Mouse (Mus musculus): ENCODE measurements at regions not wholly inside any gene's neighbourhood (a gene's known extent, or its start where the extent isn't known, plus 50 kb on each side); places are given as distances from the start of the nearest gene placed in this dataset.
A peak's percentile ranks its signal among the peaks of the same experiment; 100 is the strongest.
"Not testable (repeated sequence)": the region's sequence is repeated elsewhere in the genome, so short reads cannot be mapped to it uniquely, and the experiment has no call there.

DNA sequence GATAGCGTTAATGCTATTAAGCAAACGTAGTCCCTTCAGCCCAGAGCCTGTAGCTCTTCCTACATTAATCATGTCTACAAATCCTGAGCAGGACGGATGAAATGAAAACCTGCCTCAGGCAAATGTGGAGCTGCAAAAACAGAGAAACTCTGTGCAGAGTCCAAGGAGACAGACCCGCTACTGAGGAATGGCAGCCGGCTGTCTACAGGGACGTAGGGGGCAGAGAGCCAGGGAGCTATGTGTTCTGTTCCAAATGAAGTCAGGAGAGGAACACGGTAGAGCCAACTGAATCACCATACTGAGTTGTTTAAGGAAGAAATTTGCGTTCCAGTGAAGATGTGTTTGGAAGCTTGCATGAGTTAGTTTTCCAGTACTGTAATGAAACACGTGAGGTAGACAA lies 217.3 kb downstream of the Matn1 start:
- H3K36me3 ChIP-seq, result no peaks in the 10 kb centered on the region
- H3K9me3 ChIP-seq (replicated peaks), result no peaks in the 10 kb centered on the region
- H3K4me2 ChIP-seq (replicated peaks), result no peak overlapping the region
- H3K9ac ChIP-seq, result no peak overlapping the region
- 0 out of 2 replicates have a peak, but pooled peaks cover 4% of the 10 kb centered on the region for H3K27me3 ChIP-seq
- peaks cover 16% of the 10 kb centered on the region for H3K4me1 ChIP-seq
- ATAC-seq (ENCODE audit: insufficient number of reproducible peaks, low FRiP score, low TSS enrichment, low read depth), result peak; percentile 63; the same call in 1 of the 2 replicates
- H3K27ac ChIP-seq (replicated peaks), result no peak overlapping the region; the same call in 1 of the 2 replicates
- H3K4me3 ChIP-seq (replicated peaks), result no peak overlapping the region
- 32% methylated on average over 9 of the region's 9 CpGs for WGBS

DNA sequence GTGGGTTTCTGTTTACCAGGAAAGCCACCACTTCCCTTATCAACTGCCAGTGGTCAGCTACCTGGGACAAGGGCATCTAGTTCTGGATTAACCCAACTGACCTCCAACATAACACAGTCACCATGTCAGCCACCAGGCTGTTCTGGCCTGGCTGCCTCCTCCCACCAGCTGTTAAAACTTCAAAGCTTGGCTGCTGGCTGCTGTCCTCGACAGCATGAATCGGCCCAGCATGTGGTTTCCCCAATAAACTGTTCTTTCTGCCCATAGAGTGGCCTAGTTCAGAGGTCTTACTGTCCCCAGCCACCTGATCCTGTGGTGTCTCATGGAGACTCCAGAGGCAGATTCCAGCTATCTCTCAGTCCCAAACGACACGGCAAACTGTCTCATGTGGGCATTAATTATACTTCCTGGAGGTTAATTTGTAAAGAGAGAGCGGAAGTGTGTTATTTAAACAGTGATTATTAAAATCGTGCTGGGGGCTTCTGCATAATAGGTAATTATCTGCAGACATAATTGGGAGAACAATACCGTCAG lies 219.7 kb downstream of the Matn1 start:
- Histone ChIP-seq H3K36me3 (no peaks in the 10 kb centered on the region), H3K4me3 (replicated peaks) (no peak overlapping the region), H3K9me3 (replicated peaks) (no peaks in the 10 kb centered on the region), H3K27ac (replicated peaks) (no peak overlapping the region), H3K9ac (no peak overlapping the region), H3K4me2 (replicated peaks) (no peak overlapping the region), H3K27me3 (no peaks in the 10 kb centered on the region), H3K4me1 (peaks cover 16% of the 10 kb centered on the region)
- 37% methylated on average over 7 of the region's 7 CpGs for WGBS
- ATAC-seq (ENCODE audit: insufficient number of reproducible peaks, low FRiP score, low TSS enrichment, low read depth), result no peak

GRCm38 (mm10) chr4:131166574-131167270 lies 222.5 kb downstream of the Matn1 start:
- Histone ChIP-seq H3K9me3 (replicated peaks) (no peaks in the 10 kb centered on the region), H3K4me2 (replicated peaks) (no peak overlapping the region), H3K27me3 (no peaks in the 10 kb centered on the region), H3K9ac (no peak overlapping the region), H3K36me3 (no peaks in the 10 kb centered on the region), H3K4me3 (replicated peaks) (no peak overlapping the region), H3K27ac (replicated peaks) (no peak overlapping the region), H3K4me1 (peaks cover 5% of the 10 kb centered on the region; the same call in 1 of the 2 replicates)
- 66% methylated on average over 9 of the region's 9 CpGs for WGBS
- no peak for ATAC-seq (ENCODE audit: insufficient number of reproducible peaks, low FRiP score, low TSS enrichment, low read depth)

DNA sequence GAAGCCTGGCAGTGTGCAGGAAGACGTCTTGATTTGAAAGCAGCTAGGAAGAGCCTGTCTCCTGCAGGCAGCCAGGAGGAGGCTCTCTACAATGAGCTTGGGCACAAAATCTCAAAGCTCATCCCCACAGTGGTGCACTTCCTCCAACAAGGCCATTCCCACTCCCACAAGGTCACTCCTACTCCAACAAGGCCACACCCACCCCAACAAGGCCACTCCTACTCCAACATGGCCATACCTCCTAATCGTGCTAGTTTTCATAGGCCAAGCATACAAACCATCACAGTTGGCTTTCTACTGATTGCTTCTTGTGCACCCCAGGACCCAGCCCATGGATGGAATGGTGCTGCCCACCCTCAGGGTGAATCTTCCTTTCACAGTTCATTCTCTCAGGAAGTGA lies 223.7 kb downstream of the Matn1 start:
- no peak overlapping the region for H3K9ac ChIP-seq
- peaks cover 5% of the 10 kb centered on the region; the same call in 1 of the 2 replicates for H3K4me1 ChIP-seq
- no peak overlapping the region for H3K27ac ChIP-seq (replicated peaks)
- no peaks in the 10 kb centered on the region for H3K27me3 ChIP-seq
- H3K9me3 ChIP-seq (replicated peaks), result no peaks in the 10 kb centered on the region
- no peak overlapping the region for H3K4me3 ChIP-seq (replicated peaks)
- H3K4me2 ChIP-seq (replicated peaks), result no peak overlapping the region
- ATAC-seq (ENCODE audit: insufficient number of reproducible peaks, low FRiP score, low TSS enrichment, low read depth), result no peak
- 88% methylated on average over 2 of the region's 2 CpGs for WGBS
- no peaks in the 10 kb centered on the region for H3K36me3 ChIP-seq

GRCm38 (mm10) chr4:131173783-131174460 lies 229.7 kb downstream of the Matn1 start:
- Histone ChIP-seq H3K9ac (no peak overlapping the region), H3K4me3 (replicated peaks) (no peak overlapping the region), H3K4me2 (replicated peaks) (no peak overlapping the region), H3K36me3 (no peaks in the 10 kb centered on the region), H3K27me3 (no peaks in the 10 kb centered on the region), H3K27ac (replicated peaks) (no peak overlapping the region), H3K4me1 (peaks cover 9% of the 10 kb centered on the region), H3K9me3 (replicated peaks) (no peaks in the 10 kb centered on the region)
- 76% methylated on average over 28 of the region's 28 CpGs for WGBS
- ATAC-seq (ENCODE audit: insufficient number of reproducible peaks, low FRiP score, low TSS enrichment, low read depth), result no peak

- 39% methylated on average over 3 of the region's 3 CpGs for WGBS
- no peak overlapping the region for H3K4me3 ChIP-seq (replicated peaks)
- H3K9ac ChIP-seq, result no peak overlapping the region
- no peak overlapping the region for H3K4me2 ChIP-seq (replicated peaks)
- H3K4me1 ChIP-seq, result peaks cover 9% of the 10 kb centered on the region
- ATAC-seq (ENCODE audit: insufficient number of reproducible peaks, low FRiP score, low TSS enrichment, low read depth), result no peak
- H3K9me3 ChIP-seq (replicated peaks), result no peaks in the 10 kb centered on the region
- H3K27ac ChIP-seq (replicated peaks), result no peak overlapping the region
- H3K36me3 ChIP-seq, result no peaks in the 10 kb centered on the region
- H3K27me3 ChIP-seq, result no peaks in the 10 kb centered on the region
Measured at GRCm38 (mm10) chr4:131176701-131177100, 232.5 kb downstream of the Matn1 start.

GRCm38 (mm10) chr4:131177889-131178288 lies 233.7 kb downstream of the Matn1 start:
- WGBS, result 23% methylated on average over 6 of the region's 6 CpGs
- H3K27ac ChIP-seq (replicated peaks), result no peak overlapping the region; the same call in 1 of the 2 replicates
- H3K36me3 ChIP-seq, result no peaks in the 10 kb centered on the region
- H3K4me2 ChIP-seq (replicated peaks), result no peak overlapping the region
- peaks cover 9% of the 10 kb centered on the region for H3K4me1 ChIP-seq
- H3K9ac ChIP-seq, result no peak overlapping the region
- H3K9me3 ChIP-seq (replicated peaks), result no peaks in the 10 kb centered on the region
- no peak for ATAC-seq (ENCODE audit: insufficient number of reproducible peaks, low FRiP score, low TSS enrichment, low read depth)
- no peak overlapping the region for H3K4me3 ChIP-seq (replicated peaks)
- no peaks in the 10 kb centered on the region for H3K27me3 ChIP-seq

- not testable (repeated sequence) for H3K4me1 ChIP-seq; H3K4me3 ChIP-seq (replicated peaks); H3K4me2 ChIP-seq (replicated peaks); H3K9me3 ChIP-seq (replicated peaks); H3K27ac ChIP-seq (replicated peaks); H3K27me3 ChIP-seq; H3K9ac ChIP-seq; ATAC-seq (ENCODE audit: insufficient number of reproducible peaks, low FRiP score, low TSS enrichment, low read depth); H3K36me3 ChIP-seq
- 87% methylated on average over 5 of the region's 5 CpGs for WGBS
Measured at GRCm38 (mm10) chr4:131178642-131179041, 234.5 kb downstream of the Matn1 start.

- WGBS, result 81% methylated on average over 3 of the region's 3 CpGs
- Histone ChIP-seq H3K27ac (replicated peaks) (no peak overlapping the region), H3K9me3 (replicated peaks) (no peaks in the 10 kb centered on the region), H3K4me3 (replicated peaks) (no peak overlapping the region), H3K36me3 (no peaks in the 10 kb centered on the region), H3K27me3 (no peaks in the 10 kb centered on the region), H3K4me2 (replicated peaks) (no peak overlapping the region), H3K9ac (no peak overlapping the region), H3K4me1 (no peaks in the 10 kb centered on the region)
- ATAC-seq (ENCODE audit: insufficient number of reproducible peaks, low FRiP score, low TSS enrichment, low read depth), result no peak
Measured at GRCm38 (mm10) chr4:131188066-131188465, 243.9 kb downstream of the Matn1 start.

DNA sequence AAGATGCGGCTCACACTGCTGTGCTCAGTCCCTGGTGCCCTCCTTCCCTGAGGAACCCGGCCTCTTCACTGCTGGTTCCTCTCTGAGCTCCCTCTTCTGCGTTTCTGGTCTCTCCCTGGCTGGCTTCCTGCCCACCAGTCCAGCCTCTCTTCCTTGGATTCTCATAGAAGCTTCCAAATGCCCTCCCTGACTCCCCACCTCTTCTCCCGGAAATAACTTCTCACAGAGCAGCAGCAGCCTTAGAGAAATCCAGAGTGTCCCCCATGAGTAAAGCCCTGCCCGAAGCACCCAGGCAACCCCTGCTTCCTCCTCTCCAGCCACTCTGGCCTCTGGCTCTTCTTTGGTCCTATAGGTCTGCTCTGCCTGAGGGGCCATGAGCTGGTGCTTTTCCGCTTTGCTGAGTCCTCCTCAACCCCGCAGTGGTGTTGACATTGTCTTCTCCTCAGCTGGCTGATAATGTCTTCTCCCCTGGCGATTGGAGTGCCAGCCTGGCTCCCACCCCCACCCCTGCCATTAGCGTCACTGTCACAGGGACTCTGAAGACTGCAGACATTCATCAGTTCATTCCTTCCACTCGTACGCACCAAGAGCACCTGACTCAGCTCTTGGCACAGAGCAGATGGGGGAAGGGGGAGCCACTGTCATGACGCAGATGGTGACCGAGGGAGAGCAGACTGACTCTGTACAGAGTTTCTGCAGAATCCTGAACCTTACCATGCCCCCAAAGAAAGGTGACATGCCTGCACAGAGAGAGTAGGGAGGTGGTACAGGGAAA lies 247.1 kb downstream of the Matn1 start:
- no peak overlapping the region for H3K4me3 ChIP-seq (replicated peaks)
- H3K36me3 ChIP-seq, result no peaks in the 10 kb centered on the region
- no peaks in the 10 kb centered on the region for H3K4me1 ChIP-seq
- 67% methylated on average over 13 of the region's 13 CpGs for WGBS
- no peaks in the 10 kb centered on the region for H3K9me3 ChIP-seq (replicated peaks)
- ATAC-seq (ENCODE audit: insufficient number of reproducible peaks, low FRiP score, low TSS enrichment, low read depth), result no peak
- H3K27me3 ChIP-seq, result no peaks in the 10 kb centered on the region
- H3K4me2 ChIP-seq (replicated peaks), result no peak overlapping the region
- no peak overlapping the region for H3K9ac ChIP-seq
- H3K27ac ChIP-seq (replicated peaks), result no peak overlapping the region

DNA sequence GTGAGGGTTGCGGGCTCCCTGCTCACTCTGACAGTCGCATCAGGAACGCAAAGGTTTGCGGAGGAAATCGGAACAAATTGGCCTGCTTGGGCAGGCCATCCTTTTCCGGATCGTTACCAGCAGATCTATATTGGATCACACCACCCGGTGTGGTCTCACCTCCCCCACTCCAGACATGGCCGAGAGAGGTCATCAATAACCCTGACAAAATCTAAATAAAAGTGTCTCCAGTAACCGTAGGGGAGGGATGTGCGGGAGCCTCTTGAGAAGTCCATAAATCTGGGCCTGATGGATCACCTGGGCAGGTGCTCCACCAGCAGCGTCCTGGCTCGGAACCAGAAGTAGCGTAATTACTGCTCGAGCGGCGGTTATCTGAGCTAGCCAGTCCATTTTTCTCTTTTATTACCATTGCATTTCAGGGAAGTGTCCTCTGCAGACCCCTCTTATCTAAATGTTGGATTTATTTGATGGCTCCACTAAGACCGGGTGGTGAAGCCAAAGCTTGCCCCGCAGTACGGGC lies 249.8 kb downstream of the Matn1 start:
- Histone ChIP-seq H3K27ac (replicated peaks) (no peak overlapping the region), H3K4me3 (replicated peaks) (no peak overlapping the region), H3K4me2 (replicated peaks) (no peak overlapping the region), H3K9ac (no peak overlapping the region), H3K36me3 (no peaks in the 10 kb centered on the region), H3K27me3 (no peaks in the 10 kb centered on the region), H3K4me1 (no peaks in the 10 kb centered on the region), H3K9me3 (replicated peaks) (no peaks in the 10 kb centered on the region)
- WGBS, result 89% methylated on average over 20 of the region's 20 CpGs
- ATAC-seq (ENCODE audit: insufficient number of reproducible peaks, low FRiP score, low TSS enrichment, low read depth), result no peak
